Mouse (Mus musculus) hindbrain, embryonic 15.5 days (tissue): Measurements from ENCODE around the gene Naa35. TPM values are rescaled to one million over a fixed set of nuclear protein-coding genes. Genes with fewer than 3 reads are reported as not detected.

Source experiments
- ATAC-seq: fragments of 200-750 bp; cut with Nextera tagmentation; 2 replicates; pipeline ENCODE4 v1.8.0; 2017; ENCODE audit warnings: low read depth, moderate number of reproducible peaks, moderate TSS enrichment; ENCODE audit not compliant: low FRiP score
- H3K27ac ChIP-seq: fragments of 300-500 bp; sonication (generic); replicated peaks from 2 replicates; pipeline ENCODE4 v1.5.1; 2015; ENCODE audit warnings: mild to moderate bottlenecking, inconsistent platforms
- H3K27me3 ChIP-seq: fragments of 300-500 bp; sonication (generic); 2 replicates; pipeline ENCODE4 v1.6.1; 2015; ENCODE audit warnings: control low read depth, inconsistent platforms
- H3K36me3 ChIP-seq: fragments of 300-500 bp; sonication (generic); 2 replicates; pipeline ENCODE4 v1.6.1; 2015; ENCODE audit warnings: control low read depth, inconsistent platforms
- H3K4me1 ChIP-seq: fragments of 300-500 bp; sonication (generic); replicated peaks from 2 replicates; pipeline ENCODE4 v1.6.1; 2015; ENCODE audit warnings: control low read depth, inconsistent platforms
- H3K4me2 ChIP-seq: fragments of 300-500 bp; sonication (generic); 2 replicates; pipeline ENCODE4 v1.6.1; 2015; ENCODE audit warnings: moderate library complexity, mild to moderate bottlenecking, inconsistent platforms
- H3K4me3 ChIP-seq: fragments of 300-500 bp; sonication (generic); 2 replicates; pipeline ENCODE4 v1.5.1; 2015; ENCODE audit warnings: mild to moderate bottlenecking, inconsistent platforms
- H3K9ac ChIP-seq: fragments of 300-500 bp; sonication (generic); 2 replicates; pipeline ENCODE4 v1.6.1; 2015; ENCODE audit warnings: inconsistent platforms
- H3K9me3 ChIP-seq: fragments of 300-500 bp; sonication (generic); 2 replicates; pipeline ENCODE4 v1.6.1; 2016; ENCODE audit warnings: control low read depth, inconsistent platforms
- WGBS: fragments of 180-500 bp; shearing (Covaris S2); methylation state at CpG from one replicate; pipeline ENCODE4 v1.1.7; 2015; 5-methylcytosine and 5-hydroxymethylcytosine counted together
- polyA plus RNA-seq: library from polyadenylated mRNA; unstranded; fragments of >200 nt; fragmentation: Nextera tagmentation; extraction: Ambion mirVana; gene quantifications from 2 replicates; pipeline ENCODE4 v1.2.1, GENCODE M21; 2015

Gene Naa35
- polyA plus RNA-seq, 1 experiment from 2014 or later = 126 TPM

DNA sequence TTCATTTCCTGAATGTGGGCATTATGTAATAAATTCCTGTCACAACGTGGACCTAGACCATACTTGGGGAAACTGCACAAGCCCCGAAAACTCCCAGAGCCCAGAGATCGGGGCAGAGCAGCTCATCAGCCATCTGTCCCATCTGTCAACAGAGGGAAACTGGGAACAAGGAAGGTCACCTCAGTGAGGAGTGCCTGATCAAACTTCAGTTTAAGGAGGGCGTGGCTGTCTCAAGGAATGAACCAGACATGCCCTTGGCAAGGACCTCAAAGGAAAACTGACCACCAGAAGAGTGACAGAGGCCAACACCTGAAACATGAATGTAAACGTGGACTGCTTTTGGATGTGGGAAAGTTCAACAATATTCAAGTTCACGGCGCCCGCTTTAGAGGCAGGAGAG lies 76.3 kb downstream of the Naa35 start:
- no peaks in the 10 kb centered on the region for H3K9me3 ChIP-seq
- no peak overlapping the region for H3K9ac ChIP-seq
- H3K4me1 ChIP-seq = peaks cover 6% of the 10 kb centered on the region; the same call in 1 of the 2 replicates
- no peak overlapping the region for H3K4me3 ChIP-seq
- H3K27ac ChIP-seq = no peak overlapping the region
- ATAC-seq = no peak
- no peak overlapping the region for H3K4me2 ChIP-seq
- WGBS = 88% methylated on average over 8 of the region's 8 CpGs
- no peaks in the 10 kb centered on the region for H3K27me3 ChIP-seq
- H3K36me3 ChIP-seq = 0 out of 2 replicates have a peak, but pooled peaks cover 3% of the 10 kb centered on the region

DNA sequence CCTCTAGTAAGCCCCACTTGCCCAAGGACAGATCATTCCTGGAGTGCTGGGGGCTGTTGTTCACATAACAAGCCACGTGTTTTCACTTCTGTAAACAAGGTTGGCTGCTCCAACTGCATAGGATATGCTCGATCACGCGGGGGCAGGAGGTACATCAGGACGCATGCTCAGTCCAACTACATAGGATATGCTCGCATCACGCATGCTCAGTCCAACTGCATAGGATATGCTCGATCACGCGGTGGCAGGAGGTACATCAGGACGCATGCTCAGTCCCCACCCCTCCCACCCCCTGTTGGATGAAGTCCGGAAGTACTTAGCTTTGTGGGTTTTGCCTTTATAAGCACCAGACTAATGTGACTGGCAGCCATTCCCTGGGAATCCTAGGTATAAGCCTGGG lies 76.9 kb downstream of the Naa35 start:
- H3K27ac ChIP-seq = no peak overlapping the region
- 98% methylated on average over 12 of the region's 12 CpGs for WGBS
- peaks cover 1% of the 10 kb centered on the region; the same call in 1 of the 2 replicates for H3K4me1 ChIP-seq
- H3K9me3 ChIP-seq = no peaks in the 10 kb centered on the region
- no peak overlapping the region for H3K4me2 ChIP-seq
- no peak overlapping the region for H3K4me3 ChIP-seq
- ATAC-seq = no peak
- no peaks in the 10 kb centered on the region for H3K27me3 ChIP-seq
- H3K36me3 ChIP-seq = 0 out of 2 replicates have a peak, but pooled peaks cover 3% of the 10 kb centered on the region
- no peak overlapping the region for H3K9ac ChIP-seq

DNA sequence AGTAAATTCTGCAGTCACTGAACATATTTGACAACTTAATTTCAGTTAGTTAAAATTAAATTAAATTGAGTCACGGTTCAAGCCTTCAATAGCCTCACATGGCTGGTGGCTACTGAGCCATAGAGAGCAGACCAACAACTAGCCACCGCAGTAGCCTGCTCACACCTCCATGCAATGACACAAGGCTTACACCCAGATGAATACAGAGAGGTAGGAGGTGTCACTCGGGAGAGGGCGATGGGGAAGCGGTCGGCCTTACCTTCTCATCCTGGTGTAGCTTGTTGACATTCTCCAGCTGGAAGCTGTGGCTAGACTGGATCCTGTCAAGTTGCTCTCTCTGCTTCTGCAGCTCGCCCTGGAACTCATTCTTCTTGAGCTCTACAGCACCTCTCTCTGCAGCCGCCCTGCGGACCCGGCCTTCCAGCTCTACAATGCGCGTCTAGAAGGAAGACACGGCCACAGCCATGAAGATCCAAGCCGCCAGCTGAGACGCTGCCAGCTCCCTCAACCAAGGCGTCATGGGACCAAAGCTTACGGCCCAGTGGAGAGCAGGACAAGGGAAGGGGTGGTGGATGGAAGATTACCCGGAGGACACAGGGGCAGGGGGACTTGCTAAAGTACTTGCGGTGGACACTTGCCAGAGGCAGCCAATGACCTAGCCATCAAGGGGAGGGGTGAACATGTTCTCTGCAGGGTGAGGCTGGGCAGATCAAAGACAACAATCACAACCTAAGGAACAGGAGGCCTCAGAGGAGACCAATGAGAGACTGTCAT lies 79.1 kb downstream of the Naa35 start:
- H3K4me2 ChIP-seq = no peak overlapping the region
- no peaks in the 10 kb centered on the region for H3K4me1 ChIP-seq
- no peaks in the 10 kb centered on the region for H3K9me3 ChIP-seq
- H3K9ac ChIP-seq = no peak overlapping the region
- 0 out of 2 replicates have a peak, but pooled peaks cover 3% of the 10 kb centered on the region for H3K36me3 ChIP-seq
- ATAC-seq = no peak
- WGBS = 92% methylated on average over 19 of the region's 19 CpGs
- H3K27me3 ChIP-seq = no peaks in the 10 kb centered on the region
- no peak overlapping the region for H3K27ac ChIP-seq
- H3K4me3 ChIP-seq = no peak overlapping the region

DNA sequence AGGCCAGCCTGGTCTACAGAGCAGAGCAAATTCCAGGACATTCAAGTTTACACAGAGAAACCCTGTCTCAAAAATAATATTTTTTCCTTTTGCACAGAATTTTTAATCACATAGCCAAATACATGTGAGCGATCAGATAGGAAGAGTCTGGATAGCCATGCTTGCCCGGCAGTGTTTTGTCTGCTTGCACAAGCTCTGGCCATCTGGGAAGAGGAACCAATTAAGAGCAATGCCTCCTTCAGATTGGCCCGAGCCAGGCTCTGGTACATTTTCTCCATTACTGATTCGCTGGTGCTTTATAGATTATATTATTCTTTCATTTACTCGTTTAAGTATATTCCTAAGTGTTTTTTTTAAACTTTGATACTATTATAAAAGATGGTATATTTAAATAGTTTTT lies 82.7 kb downstream of the Naa35 start:
- Histone ChIP-seq H3K4me3 (no peak overlapping the region), H3K36me3 (0 out of 2 replicates have a peak, but pooled peaks cover 3% of the 10 kb centered on the region), H3K4me1 (peaks cover 7% of the 10 kb centered on the region), H3K27me3 (no peaks in the 10 kb centered on the region), H3K4me2 (no peak overlapping the region), H3K27ac (no peak overlapping the region), H3K9ac (no peak overlapping the region), H3K9me3 (no peaks in the 10 kb centered on the region)
- ATAC-seq = no peak
- WGBS = 77% methylated on average over 5 of the region's 5 CpGs

- no peaks in the 10 kb centered on the region for H3K9me3 ChIP-seq
- no peak for ATAC-seq
- no peak overlapping the region for H3K9ac ChIP-seq
- no peaks in the 10 kb centered on the region for H3K27me3 ChIP-seq
- 85% methylated on average over 11 of the region's 11 CpGs for WGBS
- H3K4me2 ChIP-seq = no peak overlapping the region
- H3K27ac ChIP-seq = no peak overlapping the region; the same call in 1 of the 2 replicates
- H3K4me3 ChIP-seq = no peak overlapping the region
- H3K4me1 ChIP-seq = peaks cover 12% of the 10 kb centered on the region
- 0 out of 2 replicates have a peak, but pooled peaks cover 1% of the 10 kb centered on the region for H3K36me3 ChIP-seq
Measured at GRCm38 (mm10) chr13:59668501-59669093, 83.5 kb downstream of the Naa35 start.

DNA sequence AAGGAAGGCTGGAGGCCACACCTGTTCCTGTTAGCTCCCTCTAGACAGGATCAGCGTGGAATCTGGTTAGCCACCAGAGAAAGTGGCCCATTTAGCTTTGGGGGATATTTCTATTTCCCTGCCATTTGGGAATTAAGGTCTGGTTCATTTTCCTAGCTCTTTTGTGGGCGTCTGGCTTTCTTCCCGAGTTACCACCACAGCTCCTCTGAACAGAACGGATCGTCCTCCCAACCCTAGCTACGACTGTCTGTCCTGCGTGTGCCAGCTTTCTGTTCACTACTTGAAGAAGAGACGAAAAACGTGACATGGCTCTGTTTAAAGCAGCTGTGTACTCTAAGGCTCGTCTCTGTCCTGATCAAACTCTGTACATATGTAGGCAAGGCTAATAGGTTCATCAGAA lies 84.9 kb downstream of the Naa35 start:
- 72% methylated on average over 10 of the region's 10 CpGs for WGBS
- H3K27ac ChIP-seq = no peak overlapping the region
- no peak overlapping the region for H3K4me2 ChIP-seq
- peaks cover 25% of the 10 kb centered on the region for H3K4me1 ChIP-seq
- ATAC-seq = no peak
- no peak overlapping the region for H3K9ac ChIP-seq
- no peaks in the 10 kb centered on the region for H3K9me3 ChIP-seq
- H3K36me3 ChIP-seq = no peaks in the 10 kb centered on the region
- H3K4me3 ChIP-seq = no peak overlapping the region
- no peaks in the 10 kb centered on the region for H3K27me3 ChIP-seq

DNA sequence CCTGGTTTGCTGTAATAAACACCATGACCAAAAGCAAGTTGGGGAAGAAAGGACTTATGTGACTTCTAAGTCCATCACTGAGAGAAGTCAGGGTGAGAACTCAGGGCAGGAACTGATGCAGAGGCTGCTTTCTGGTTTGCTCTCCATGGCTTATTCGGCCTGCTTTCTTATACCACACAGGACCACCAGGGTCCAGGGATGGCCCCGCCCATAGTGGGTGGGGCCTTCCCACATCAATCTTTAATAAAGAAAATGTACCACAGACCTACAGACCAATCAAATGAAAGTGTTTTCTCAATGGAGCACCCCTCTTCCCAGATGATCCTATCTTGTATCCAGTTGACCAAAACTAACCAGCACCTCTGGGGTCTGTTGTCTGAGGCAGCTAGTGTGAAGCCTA lies 86.5 kb downstream of the Naa35 start:
- Histone ChIP-seq H3K9ac (no peak overlapping the region), H3K9me3 (no peaks in the 10 kb centered on the region), H3K4me1 (peaks cover 26% of the 10 kb centered on the region), H3K4me3 (no peak overlapping the region), H3K27me3 (no peaks in the 10 kb centered on the region), H3K4me2 (no peak overlapping the region), H3K36me3 (no peaks in the 10 kb centered on the region), H3K27ac (no peak overlapping the region)
- no peak for ATAC-seq
- WGBS = 53% methylated on average over 2 of the region's 2 CpGs

- no peak overlapping the region for H3K4me3 ChIP-seq
- ATAC-seq = no peak
- no peaks in the 10 kb centered on the region for H3K36me3 ChIP-seq
- H3K4me1 ChIP-seq = peaks cover 26% of the 10 kb centered on the region
- WGBS = 63% methylated on average over 6 of the region's 6 CpGs
- H3K27me3 ChIP-seq = no peaks in the 10 kb centered on the region
- no peak overlapping the region for H3K9ac ChIP-seq
- no peak overlapping the region for H3K4me2 ChIP-seq
- H3K27ac ChIP-seq = no peak overlapping the region
- H3K9me3 ChIP-seq = no peaks in the 10 kb centered on the region
Measured at GRCm38 (mm10) chr13:59672248-59672647, 87.2 kb downstream of the Naa35 start.

DNA sequence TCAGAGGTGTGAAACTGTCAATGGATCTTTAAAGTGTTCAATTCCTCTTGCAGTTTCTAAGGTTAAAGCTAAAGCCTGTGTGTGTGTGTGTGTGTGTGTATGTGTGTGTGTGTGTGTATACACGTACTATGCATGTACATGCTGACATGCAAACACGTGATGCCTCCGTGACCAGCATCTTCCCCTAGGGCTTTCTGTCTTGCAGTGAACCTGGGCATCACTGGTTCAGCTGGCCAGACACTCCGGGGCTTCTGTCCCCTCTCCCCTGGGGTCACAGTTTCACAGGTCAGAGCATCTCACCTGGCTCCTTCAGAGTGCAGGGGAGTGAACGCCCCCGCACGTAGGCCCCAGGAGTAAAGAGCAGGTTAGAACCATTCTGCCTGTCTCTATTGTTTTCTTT lies 88.5 kb downstream of the Naa35 start:
- Histone ChIP-seq H3K27ac (no peak overlapping the region), H3K27me3 (no peaks in the 10 kb centered on the region), H3K36me3 (no peaks in the 10 kb centered on the region), H3K9ac (no peak overlapping the region), H3K9me3 (no peaks in the 10 kb centered on the region), H3K4me2 (peak overlapping the region; percentile 76), H3K4me1 (peaks cover 26% of the 10 kb centered on the region), H3K4me3 (0 out of 2 replicates have a peak overlapping the region, but pooled peaks have one; percentile 7)
- ATAC-seq = no peak
- WGBS = 15% methylated on average over 7 of the region's 7 CpGs

GRCm38 (mm10) chr13:59674215-59674614 lies 89.2 kb downstream of the Naa35 start:
- ATAC-seq = no peak
- Histone ChIP-seq H3K9ac (peak overlapping the region; percentile 25; the same call in 1 of the 2 replicates), H3K36me3 (no peaks in the 10 kb centered on the region), H3K4me2 (peak overlapping the region; percentile 76), H3K27me3 (no peaks in the 10 kb centered on the region), H3K9me3 (no peaks in the 10 kb centered on the region), H3K4me1 (peaks cover 26% of the 10 kb centered on the region), H3K4me3 (peak overlapping the region; percentile 72), H3K27ac (peak overlapping the region; percentile 45; the same call in 1 of the 2 replicates)
- WGBS = 2% methylated on average over 3 of the region's 3 CpGs

DNA sequence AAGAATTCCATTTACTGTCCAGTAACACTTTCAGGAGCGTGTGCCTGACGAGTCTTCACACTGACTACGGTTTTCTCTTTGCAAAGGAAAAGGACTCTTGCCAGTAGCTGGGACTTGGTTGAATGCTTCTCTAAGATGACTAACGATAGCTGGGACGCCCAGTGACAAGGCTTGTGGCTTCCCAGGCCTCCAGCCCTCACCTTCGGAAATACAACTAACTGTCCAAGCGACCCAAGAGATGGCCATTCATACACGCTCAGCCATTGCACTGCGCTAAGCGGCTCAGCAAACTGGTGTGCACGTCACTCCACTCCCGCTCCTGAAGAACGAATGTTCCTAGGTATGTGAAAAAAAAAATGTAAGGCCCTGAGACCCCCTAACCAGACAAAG lies 89.7 kb downstream of the Naa35 start:
- H3K9me3 ChIP-seq = no peaks in the 10 kb centered on the region
- peaks cover 26% of the 10 kb centered on the region for H3K4me1 ChIP-seq
- no peak for ATAC-seq
- WGBS = under 1% methylated on average over 13 of the region's 13 CpGs
- peak overlapping the region; percentile 63 for H3K9ac ChIP-seq
- peak overlapping the region; percentile 76 for H3K4me2 ChIP-seq
- H3K27me3 ChIP-seq = no peaks in the 10 kb centered on the region
- H3K27ac ChIP-seq = peak overlapping the region; percentile 71
- peak overlapping the region; percentile 72 for H3K4me3 ChIP-seq
- no peaks in the 10 kb centered on the region for H3K36me3 ChIP-seq
